Mouse (Mus musculus) lung, embryonic 15.5 days (tissue): ENCODE measurements around the gene Shroom3. TPM values are rescaled to one million over a fixed set of nuclear protein-coding genes. Genes with fewer than 3 reads are reported as not detected.

ENCODE experiments used
- ATAC-seq: fragments of 200-750 bp; cut with Nextera tagmentation; 2 replicates; pipeline ENCODE4 v1.8.0; 2017; ENCODE audit warnings: moderate number of reproducible peaks, borderline replicate concordance; ENCODE audit not compliant: low FRiP score, low TSS enrichment; ENCODE audit errors: extremely low read depth
- H3K27ac ChIP-seq: fragments of 300-500 bp; sonication (generic); 2 replicates; pipeline ENCODE4 v1.5.1; 2015; ENCODE audit warnings: moderate library complexity, mild to moderate bottlenecking, inconsistent platforms
- H3K27me3 ChIP-seq: fragments of 300-500 bp; sonication (generic); 2 replicates; pipeline ENCODE4 v1.6.1; 2015; ENCODE audit warnings: inconsistent platforms
- H3K36me3 ChIP-seq: fragments of 300-500 bp; sonication (generic); 2 replicates; pipeline ENCODE4 v1.6.1; 2015; ENCODE audit warnings: inconsistent platforms
- H3K4me1 ChIP-seq: fragments of 300-500 bp; sonication (generic); 2 replicates; pipeline ENCODE4 v1.6.1; 2015; ENCODE audit warnings: inconsistent platforms
- H3K4me2 ChIP-seq: fragments of 300-500 bp; sonication (generic); 2 replicates; pipeline ENCODE4 v1.6.1; 2015; ENCODE audit warnings: inconsistent platforms, mild to moderate bottlenecking, moderate library complexity
- H3K4me3 ChIP-seq: fragments of 300-500 bp; sonication (generic); 2 replicates; pipeline ENCODE4 v1.5.1; 2015; ENCODE audit warnings: mild to moderate bottlenecking, inconsistent platforms
- H3K9ac ChIP-seq: fragments of 300-500 bp; sonication (generic); 2 replicates; pipeline ENCODE4 v1.6.1; 2015; ENCODE audit warnings: inconsistent platforms
- H3K9me3 ChIP-seq: fragments of 300-500 bp; sonication (generic); 2 replicates; pipeline ENCODE4 v1.6.1; 2016; ENCODE audit warnings: inconsistent platforms
- WGBS: fragments of 180-500 bp; shearing (Covaris S2); methylation state at CpG from one replicate; pipeline ENCODE4 v1.1.7; 2015; 5-methylcytosine and 5-hydroxymethylcytosine counted together
- polyA plus RNA-seq: library from polyadenylated mRNA; unstranded; fragments of >200 nt; fragmentation: Nextera tagmentation; extraction: Ambion mirVana; gene quantifications from 2 replicates; pipeline ENCODE4 v1.2.1, GENCODE M21; 2015

Shroom3 gene
- 5.3 and 5.4 TPM in 2 replicates for polyA plus RNA-seq

- Histone ChIP-seq H3K27ac (peak within 1 kb of the TSS; percentile 67), H3K4me2 (peak within 1 kb of the TSS; percentile 70), H3K36me3 (no peaks in the 10 kb centered on the region), H3K4me3 (peak within 1 kb of the TSS; percentile 41), H3K9ac (peak within 1 kb of the TSS; percentile 54), H3K4me1 (peaks cover 11% of the 10 kb centered on the region), H3K27me3 (no peaks in the 10 kb centered on the region; the same call in 1 of the 2 replicates), H3K9me3 (no peaks in the 10 kb centered on the region)
- WGBS: under 1% methylated on average over 26 of the region's 26 CpGs
- peak; percentile 56; the same call in 1 of the 2 replicates for ATAC-seq
These were observed at the start of gene Shroom3 for GRCm38 (mm10) chr5:92683351-92683807. Gene Shroom3, plus strand, starts transcription at chr5:92683435.

GRCm38 (mm10) chr5:92633526-92633925, 49.7 kb upstream of the Shroom3 start:
- H3K36me3 ChIP-seq: no peaks in the 10 kb centered on the region
- H3K4me1 ChIP-seq: no peaks in the 10 kb centered on the region
- no peaks in the 10 kb centered on the region for H3K27me3 ChIP-seq
- H3K9me3 ChIP-seq: no peaks in the 10 kb centered on the region
- no peak overlapping the region for H3K4me2 ChIP-seq
- no peak for ATAC-seq
- WGBS: 57% methylated on average over 4 of the region's 4 CpGs
- no peak overlapping the region for H3K4me3 ChIP-seq
- no peak overlapping the region for H3K9ac ChIP-seq
- H3K27ac ChIP-seq: no peak overlapping the region

GRCm38 (mm10) chr5:92634916-92635315, 48.3 kb upstream of the Shroom3 start:
- no peak for ATAC-seq
- H3K4me2 ChIP-seq: no peak overlapping the region
- no peak overlapping the region for H3K9ac ChIP-seq
- H3K36me3 ChIP-seq: no peaks in the 10 kb centered on the region
- no peaks in the 10 kb centered on the region for H3K4me1 ChIP-seq
- H3K9me3 ChIP-seq: no peaks in the 10 kb centered on the region
- H3K27ac ChIP-seq: no peak overlapping the region
- WGBS: 59% methylated on average over 3 of the region's 3 CpGs
- H3K4me3 ChIP-seq: no peak overlapping the region
- H3K27me3 ChIP-seq: no peaks in the 10 kb centered on the region

- Histone ChIP-seq H3K9ac (no peak overlapping the region), H3K4me3 (no peak overlapping the region), H3K4me1 (no peaks in the 10 kb centered on the region), H3K27me3 (no peaks in the 10 kb centered on the region), H3K27ac (no peak overlapping the region), H3K4me2 (no peak overlapping the region), H3K9me3 (no peaks in the 10 kb centered on the region), H3K36me3 (no peaks in the 10 kb centered on the region)
- ATAC-seq: no peak
- WGBS: 78% methylated on average over 5 of the region's 5 CpGs
These were observed 47.3 kb upstream of the Shroom3 start for GRCm38 (mm10) chr5:92635891-92636290.

- Histone ChIP-seq H3K4me3 (no peak overlapping the region), H3K36me3 (no peaks in the 10 kb centered on the region), H3K4me1 (no peaks in the 10 kb centered on the region), H3K27me3 (no peaks in the 10 kb centered on the region), H3K9me3 (no peaks in the 10 kb centered on the region), H3K4me2 (no peak overlapping the region), H3K27ac (no peak overlapping the region), H3K9ac (no peak overlapping the region)
- ATAC-seq: no peak
- WGBS: 67% methylated on average over 3 of the region's 3 CpGs
These were observed 42.4 kb upstream of the Shroom3 start for GRCm38 (mm10) chr5:92640861-92641260.

- no peak for ATAC-seq
- WGBS: 8% methylated on average over 1 of the region's 1 CpGs
- no peak overlapping the region for H3K27ac ChIP-seq
- no peak overlapping the region for H3K4me3 ChIP-seq
- no peak overlapping the region for H3K4me2 ChIP-seq
- H3K4me1 ChIP-seq: no peaks in the 10 kb centered on the region
- no peak overlapping the region for H3K9ac ChIP-seq
- no peaks in the 10 kb centered on the region for H3K9me3 ChIP-seq
- H3K36me3 ChIP-seq: no peaks in the 10 kb centered on the region
- H3K27me3 ChIP-seq: no peaks in the 10 kb centered on the region
These were observed 27.0 kb upstream of the Shroom3 start for GRCm38 (mm10) chr5:92656256-92656655.

- no peak overlapping the region for H3K9ac ChIP-seq
- H3K36me3 ChIP-seq: no peaks in the 10 kb centered on the region
- WGBS: 60% methylated on average over 2 of the region's 2 CpGs
- no peaks in the 10 kb centered on the region for H3K4me1 ChIP-seq
- no peak overlapping the region for H3K4me3 ChIP-seq
- no peak overlapping the region for H3K27ac ChIP-seq
- ATAC-seq: no peak
- no peaks in the 10 kb centered on the region for H3K27me3 ChIP-seq
- H3K9me3 ChIP-seq: no peaks in the 10 kb centered on the region
- H3K4me2 ChIP-seq: no peak overlapping the region
These were observed 18.9 kb upstream of the Shroom3 start for GRCm38 (mm10) chr5:92664321-92664720.

- Histone ChIP-seq H3K4me2 (no peak overlapping the region), H3K27me3 (no peaks in the 10 kb centered on the region), H3K9ac (no peak overlapping the region), H3K4me3 (no peak overlapping the region), H3K4me1 (no peaks in the 10 kb centered on the region), H3K36me3 (no peaks in the 10 kb centered on the region), H3K9me3 (no peaks in the 10 kb centered on the region), H3K27ac (no peak overlapping the region)
- WGBS: 78% methylated on average over 5 of the region's 5 CpGs
- no peak for ATAC-seq
These were observed 16.4 kb upstream of the Shroom3 start for GRCm38 (mm10) chr5:92666860-92667259.

GRCm38 (mm10) chr5:92674859-92675573, 8.2 kb upstream of the Shroom3 start, which contains the start of gene Ccdc158:
Gene Ccdc158, minus strand, starts transcription at chr5:92675271.
- peak within 1 kb of the TSS; percentile 7 for H3K27ac ChIP-seq
- peak within 1 kb of the TSS; percentile 44 for H3K4me3 ChIP-seq
- H3K9me3 ChIP-seq: no peaks in the 10 kb centered on the region
- no peaks in the 10 kb centered on the region for H3K36me3 ChIP-seq
- no peaks in the 10 kb centered on the region for H3K27me3 ChIP-seq
- peak within 1 kb of the TSS; percentile 90 for H3K4me2 ChIP-seq
- 13% methylated on average over 41 of the region's 55 CpGs for WGBS
- ATAC-seq: peak; percentile 92
- H3K9ac ChIP-seq: 0 out of 2 replicates have a peak within 1 kb of the TSS, but pooled peaks have one; percentile 29
- peaks cover 15% of the 10 kb centered on the region for H3K4me1 ChIP-seq

GRCm38 (mm10) chr5:92675574-92675920, 7.7 kb upstream of the Shroom3 start:
- no peaks in the 10 kb centered on the region for H3K36me3 ChIP-seq
- no peaks in the 10 kb centered on the region for H3K9me3 ChIP-seq
- 1% methylated on average over 9 of the region's 9 CpGs for WGBS
- H3K4me1 ChIP-seq: peaks cover 15% of the 10 kb centered on the region
- H3K27me3 ChIP-seq: no peaks in the 10 kb centered on the region
- ATAC-seq: peak; percentile 17
- 0 out of 2 replicates have a peak overlapping the region, but pooled peaks have one; percentile 0 for H3K9ac ChIP-seq
- H3K4me3 ChIP-seq: peak overlapping the region; percentile 44
- H3K4me2 ChIP-seq: peak overlapping the region; percentile 90
- peak overlapping the region; percentile 7 for H3K27ac ChIP-seq

- 25% methylated on average over 4 of the region's 4 CpGs for WGBS
- Histone ChIP-seq H3K27ac (no peak overlapping the region), H3K36me3 (no peaks in the 10 kb centered on the region), H3K4me2 (no peak overlapping the region), H3K9ac (no peak overlapping the region), H3K4me1 (peaks cover 20% of the 10 kb centered on the region), H3K27me3 (no peaks in the 10 kb centered on the region; the same call in 1 of the 2 replicates), H3K4me3 (no peak overlapping the region), H3K9me3 (no peaks in the 10 kb centered on the region)
- no peak for ATAC-seq
These were observed 3.8 kb upstream of the Shroom3 start for GRCm38 (mm10) chr5:92679441-92679840.

GRCm38 (mm10) chr5:92681861-92682260, 1.4 kb upstream of the Shroom3 start:
- no peak overlapping the region for H3K4me2 ChIP-seq
- H3K4me1 ChIP-seq: peaks cover 11% of the 10 kb centered on the region
- H3K9ac ChIP-seq: no peak overlapping the region
- H3K36me3 ChIP-seq: no peaks in the 10 kb centered on the region
- no peak overlapping the region for H3K4me3 ChIP-seq
- ATAC-seq: no peak; the same call in 1 of the 2 replicates
- H3K9me3 ChIP-seq: no peaks in the 10 kb centered on the region
- WGBS: 94% methylated on average over 10 of the region's 10 CpGs
- no peaks in the 10 kb centered on the region; the same call in 1 of the 2 replicates for H3K27me3 ChIP-seq
- no peak overlapping the region for H3K27ac ChIP-seq
